Mouse (Mus musculus): ENCODE results near the gene Plxna4. TPM values are rescaled to one million over a fixed set of nuclear protein-coding genes. Genes with fewer than 3 reads are reported as not detected.

Plxna4 gene
- total and polyA plus RNA-seq, 3 experiments, result not detected

GRCm38 (mm10) chr6:32456641-32457040 is 131.4 kb downstream of the Plxna4 start:
- H3K79me2 ChIP-seq (replicated peaks; ENCODE audit: control insufficient read depth, extremely low read depth, insufficient read depth, poor library complexity, severe bottlenecking), result no peaks in the 10 kb centered on the region
- H3K9ac ChIP-seq (ENCODE audit: insufficient read depth, low read depth), result no peak overlapping the region
- dilution Hi-C loops (cut with MboI; ENCODE audit: extremely low pct_ligation_motif_present, extremely low pct_unique_long_range_greater_than_20kb, low sequenced_read_pairs), result no loop called here
- in situ Hi-C loops (cut with MboI; ENCODE audit: low pct_ligation_motif_present, low pct_unique_long_range_greater_than_20kb, low sequenced_read_pairs), result no loop called here
- no peaks in the 10 kb centered on the region for H3K9me3 ChIP-seq (replicated peaks; ENCODE audit: low read length)
- H3K27me3 ChIP-seq (replicated peaks), result peaks cover 17% of the 10 kb centered on the region
- no peak overlapping the region for H3K27ac ChIP-seq (ENCODE audit: insufficient read depth, low read depth)
- H3K4me1 ChIP-seq (ENCODE audit: control insufficient read depth in 1 of 2, insufficient read depth in 2 of 2), result no peaks in the 10 kb centered on the region
- no peaks in the 10 kb centered on the region for H3K36me3 ChIP-seq (replicated peaks in 1 of 2; ENCODE audit: control insufficient read depth in 1 of 2, insufficient read depth in 1 of 2, low read length in 1 of 2)
- no peak overlapping the region for H3K4me2 ChIP-seq (ENCODE audit: insufficient read depth, low read depth, poor library complexity, severe bottlenecking)
- no peak for DNase-seq (ENCODE audit: extremely low read depth)
- no peak overlapping the region for H3K4me3 ChIP-seq (replicated peaks in 1 of 3; ENCODE audit: low read depth in 2 of 3, low read length in 2 of 3, poor library complexity in 1 of 3)
- TF ChIP-seq JUN (IDR thresholded peaks at IDR 0.05; ENCODE audit: insufficient read depth, low read depth, low read length) (no peak), USF1 (IDR thresholded peaks at IDR 0.05; ENCODE audit: low read depth, low read length) (no peak), RAD21 (IDR thresholded peaks at IDR 0.05; ENCODE audit: low read depth, low read length) (no peak), GABPA (IDR thresholded peaks at IDR 0.05; ENCODE audit: insufficient replicate concordance, low read depth, low read length) (no peak), ZKSCAN1 (IDR thresholded peaks at IDR 0.05; ENCODE audit: borderline replicate concordance, low read depth, low read length) (no peak), ELF1 (IDR thresholded peaks at IDR 0.05; ENCODE audit: low read depth, low read length) (no peak), CHD2 (IDR thresholded peaks at IDR 0.05; ENCODE audit: low read length) (no peak), ZC3H11A (IDR thresholded peaks at IDR 0.05; ENCODE audit: low read depth, low read length) (no peak), EP300 (IDR thresholded peaks at IDR 0.05; ENCODE audit: low read length) (no peak), TCF12 (IDR thresholded peaks at IDR 0.05; ENCODE audit: low read depth, low read length) (no peak), PAX5 (IDR thresholded peaks at IDR 0.05; ENCODE audit: low read length) (no peak), BHLHE40 (IDR thresholded peaks at IDR 0.05; ENCODE audit: low read depth, low read length) (no peak), MAZ (IDR thresholded peaks at IDR 0.05; ENCODE audit: low read depth, low read length) (no peak), SMC3 (IDR thresholded peaks at IDR 0.05; ENCODE audit: low read depth, low read length) (no peak), KAT2A (IDR thresholded peaks at IDR 0.05; ENCODE audit: insufficient replicate concordance, low read length) (no peak), SIN3A (IDR thresholded peaks at IDR 0.05; ENCODE audit: low read length) (no peak), ETS1 (conservative IDR thresholded peaks at IDR 0.05; ENCODE audit: low read depth, low read length) (no peak), HCFC1 (IDR thresholded peaks at IDR 0.05; ENCODE audit: low read depth, low read length) (no peak), E2F4 (IDR thresholded peaks at IDR 0.05; ENCODE audit: insufficient replicate concordance, low read depth, low read length) (no peak), ZNF384 (IDR thresholded peaks at IDR 0.05; ENCODE audit: low read depth, low read length) (no peak)

GRCm38 (mm10) chr6:32451851-32452250 is 136.1 kb downstream of the Plxna4 start:
- Histone ChIP-seq H3K9me3 (replicated peaks; ENCODE audit: low read length) (no peaks in the 10 kb centered on the region), H3K36me3 (replicated peaks in 1 of 2; ENCODE audit: control insufficient read depth in 1 of 2, insufficient read depth in 1 of 2, low read length in 1 of 2) (no peaks in the 10 kb centered on the region), H3K4me1 (ENCODE audit: control insufficient read depth in 1 of 2, insufficient read depth in 2 of 2) (peaks cover 2 to 18% of the 10 kb centered on the region in 2 experiments; a peak in 3 of 4 replicates), H3K27me3 (replicated peaks) (peaks cover 21% of the 10 kb centered on the region), H3K4me3 (replicated peaks in 1 of 3; ENCODE audit: low read depth in 2 of 3, low read length in 2 of 3, poor library complexity in 1 of 3) (no peak overlapping the region), H3K79me2 (replicated peaks; ENCODE audit: control insufficient read depth, extremely low read depth, insufficient read depth, poor library complexity, severe bottlenecking) (no peaks in the 10 kb centered on the region), H3K4me2 (ENCODE audit: insufficient read depth, low read depth, poor library complexity, severe bottlenecking) (no peak overlapping the region), H3K9ac (ENCODE audit: insufficient read depth, low read depth) (no peak overlapping the region), H3K27ac (ENCODE audit: insufficient read depth, low read depth) (no peak overlapping the region)
- dilution Hi-C loops (cut with MboI; ENCODE audit: extremely low pct_ligation_motif_present, extremely low pct_unique_long_range_greater_than_20kb, low sequenced_read_pairs), result no loop called here
- in situ Hi-C loops (cut with MboI; ENCODE audit: low pct_ligation_motif_present, low pct_unique_long_range_greater_than_20kb, low sequenced_read_pairs), result no loop called here
- no peak for DNase-seq (ENCODE audit: extremely low read depth)
- TF ChIP-seq KAT2A (IDR thresholded peaks at IDR 0.05; ENCODE audit: insufficient replicate concordance, low read length) (no peak), SMC3 (IDR thresholded peaks at IDR 0.05; ENCODE audit: low read depth, low read length) (no peak), RAD21 (IDR thresholded peaks at IDR 0.05; ENCODE audit: low read depth, low read length) (no peak), ETS1 (conservative IDR thresholded peaks at IDR 0.05; ENCODE audit: low read depth, low read length) (no peak), MYC (IDR thresholded peaks at IDR 0.05; ENCODE audit: low read depth, low read length) (no peak), TCF12 (IDR thresholded peaks at IDR 0.05; ENCODE audit: low read depth, low read length) (no peak), ZMIZ1 (IDR thresholded peaks at IDR 0.05; ENCODE audit: low read depth, low read length) (no peak), GABPA (IDR thresholded peaks at IDR 0.05; ENCODE audit: insufficient replicate concordance, low read depth, low read length) (no peak), POLR2AphosphoS2 (IDR thresholded peaks at IDR 0.05; ENCODE audit: low read depth, low read length) (no peak), EP300 (IDR thresholded peaks at IDR 0.05; ENCODE audit: low read length) (no peak), ZNF384 (IDR thresholded peaks at IDR 0.05; ENCODE audit: low read depth, low read length) (no peak)
